Mouse (Mus musculus) C2C12 (cell line): ENCODE measurements around the gene Zbtb11. TPM values are rescaled to one million over a fixed set of nuclear protein-coding genes. Genes with fewer than 3 reads are reported as not detected.
A peak's percentile ranks its signal among the peaks of the same experiment; 100 is the strongest.

Experiments used
- H3K27me3 ChIP-seq: one replicate; pipeline ENCODE4 v1.6.1; 2011; ENCODE audit not compliant: control insufficient read depth, insufficient read depth, insufficient read length
- H3K36me3 ChIP-seq: one replicate; pipeline ENCODE4 v1.6.1; 2011; ENCODE audit not compliant: control insufficient read depth, insufficient read depth
- H3K4me3 ChIP-seq: one replicate; pipeline ENCODE4 v1.5.1; 2011; ENCODE audit warnings: mild to moderate bottlenecking, control low read depth; ENCODE audit not compliant: poor library complexity, insufficient read depth, severe bottlenecking
- H3K79me2 ChIP-seq: one replicate; pipeline ENCODE4 v1.6.1; 2011; ENCODE audit not compliant: control insufficient read depth, insufficient read depth
- H3K79me3 ChIP-seq: one replicate; pipeline ENCODE4 v1.6.1; 2011; ENCODE audit warnings: low read depth, control low read depth
- H3ac ChIP-seq: one replicate; pipeline ENCODE3; 2011; ENCODE audit warnings: low read depth; ENCODE audit not compliant: control insufficient read depth, insufficient read length
- CEBPB ChIP-seq: IDR thresholded peaks from one replicate; pipeline ENCODE4 v1.6.1; 2011; ENCODE audit warnings: low read depth, mild to moderate bottlenecking, control low read depth, moderate library complexity
- CTCF ChIP-seq: IDR thresholded peaks from one replicate; pipeline ENCODE4 v1.5.1; 2011; ENCODE audit not compliant: control insufficient read depth, insufficient read depth, insufficient read length
- FOSL1 ChIP-seq: IDR thresholded peaks from one replicate; pipeline ENCODE4 v1.8.0; 2011; ENCODE audit warnings: mild to moderate bottlenecking, low read length; ENCODE audit not compliant: poor library complexity, insufficient read depth, severe bottlenecking
- MAX ChIP-seq: IDR thresholded peaks from one replicate; pipeline ENCODE4 v1.6.1; 2011; ENCODE audit warnings: mild to moderate bottlenecking, control low read depth
- MYOD1 ChIP-seq: IDR thresholded peaks from one replicate; pipeline ENCODE4 v1.6.1; 2011; ENCODE audit warnings: low read depth; ENCODE audit not compliant: control insufficient read depth, insufficient read length
- MYOG ChIP-seq: IDR thresholded peaks from one replicate; pipeline ENCODE4 v1.6.1; 2011; ENCODE audit not compliant: control insufficient read depth, insufficient read length; ENCODE audit errors: extremely low read depth
- USF1 ChIP-seq: IDR thresholded peaks from one replicate; pipeline ENCODE4 v1.6.1; 2011; ENCODE audit warnings: low read depth, mild to moderate bottlenecking, control low read depth, moderate library complexity
- polyA plus RNA-seq: library from polyadenylated mRNA; unstranded; fragments of >200 nt; fragmentation: generic; extraction: Trizol; gene quantifications from one replicate; pipeline ENCODE4 v1.2.1, GENCODE M21; 2012; ENCODE audit warnings: missing spikeins

Gene Zbtb11
- polyA plus RNA-seq, 1 experiment, result 3.6 TPM

- H3K27me3 ChIP-seq, result no peaks in the 10 kb centered on the region
- H3K79me2 ChIP-seq, result peaks cover 5% of the 10 kb centered on the region
- peaks cover 57% of the 10 kb centered on the region for H3K36me3 ChIP-seq
- no peak overlapping the region for H3ac ChIP-seq
- H3K4me3 ChIP-seq, result no peak overlapping the region
- TF ChIP-seq CTCF (no peak), MYOG (no peak)
- H3K79me3 ChIP-seq, result peaks cover 3% of the 10 kb centered on the region
These were observed 35.2 kb downstream of the Zbtb11 start for GRCm38 (mm10) chr16:56008862-56009261.

DNA sequence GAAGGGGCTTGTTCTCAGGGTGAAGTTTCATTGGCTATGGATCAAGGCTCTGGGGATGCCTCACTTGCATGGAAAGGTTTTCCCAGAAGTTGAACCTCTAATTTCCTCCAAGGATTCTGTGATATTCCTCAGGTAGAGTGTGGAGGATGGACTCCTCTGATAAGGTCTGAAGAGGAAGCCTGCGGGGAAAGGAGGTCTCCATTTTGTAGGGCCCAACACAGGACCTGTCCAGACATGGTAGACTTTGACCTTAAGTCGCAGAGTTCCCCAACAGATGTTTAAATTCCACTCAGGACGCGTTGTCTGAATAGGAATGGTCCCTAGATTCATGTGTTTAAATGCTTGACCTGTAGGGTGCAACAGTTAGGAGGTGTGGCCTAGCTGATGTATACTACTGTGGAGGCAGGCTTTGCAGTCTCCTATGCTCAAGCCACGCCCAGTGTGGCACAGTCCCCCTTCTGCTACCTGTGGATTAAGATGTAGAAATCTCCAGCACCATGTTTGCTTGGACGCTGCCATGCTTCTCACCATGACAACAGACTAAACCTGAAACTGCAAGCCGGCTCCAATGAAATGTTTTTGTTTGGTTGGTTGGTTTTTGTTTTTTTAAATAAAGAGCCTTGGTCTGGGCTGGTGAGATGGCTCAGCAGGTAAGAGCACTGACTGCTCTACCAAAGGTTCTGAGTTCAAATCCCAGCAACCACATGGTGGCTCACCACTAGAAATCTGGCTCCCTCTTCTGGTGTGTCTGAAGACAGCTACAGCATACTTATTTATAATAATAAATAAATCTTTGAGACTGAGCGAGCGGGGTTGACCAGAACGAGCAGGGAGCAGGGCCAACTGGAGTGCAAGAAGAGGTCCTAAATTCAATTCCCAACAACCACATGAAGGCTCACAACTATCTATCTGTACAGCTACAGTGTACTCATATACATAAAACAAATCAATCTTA, 39.4 kb downstream of the Zbtb11 start:
- Histone ChIP-seq H3K79me3 (peaks cover 3% of the 10 kb centered on the region), H3K79me2 (peaks cover 5% of the 10 kb centered on the region), H3ac (no peak overlapping the region), H3K27me3 (no peaks in the 10 kb centered on the region), H3K36me3 (peaks cover 42% of the 10 kb centered on the region), H3K4me3 (no peak overlapping the region)
- TF ChIP-seq FOSL1, result no peak
- no peak for TF ChIP-seq MYOG
- TF ChIP-seq CEBPB, result no peak

DNA sequence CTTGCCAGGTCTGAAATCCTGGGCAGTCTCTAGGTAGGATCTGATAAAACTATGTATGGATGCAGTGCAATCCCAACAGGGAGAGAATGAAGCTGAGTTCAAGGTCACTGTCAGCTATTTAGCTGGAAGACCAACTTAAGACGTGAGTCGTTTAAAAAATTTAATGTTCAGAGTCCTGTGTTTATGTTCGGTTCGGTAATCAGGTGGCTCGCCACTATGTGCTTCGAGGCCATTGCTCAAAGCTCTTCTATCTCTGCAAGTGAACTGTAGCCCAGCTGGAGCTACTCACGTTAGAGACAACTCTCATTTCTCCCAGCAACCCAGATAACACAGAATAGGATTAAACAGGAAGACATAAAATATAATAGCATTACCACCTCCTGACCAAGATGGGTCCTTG, 40.4 kb downstream of the Zbtb11 start:
- Histone ChIP-seq H3K4me3 (no peak overlapping the region), H3K79me2 (peaks cover 8% of the 10 kb centered on the region), H3K27me3 (no peaks in the 10 kb centered on the region), H3K79me3 (peaks cover 2% of the 10 kb centered on the region), H3K36me3 (peaks cover 53% of the 10 kb centered on the region), H3ac (no peak overlapping the region)
- no peak for TF ChIP-seq MYOD1
- TF ChIP-seq FOSL1, result no peak
- no peak for TF ChIP-seq MYOG
- no peak for TF ChIP-seq CEBPB
- no peak for TF ChIP-seq CTCF
- TF ChIP-seq MAX, result no peak
- TF ChIP-seq USF1, result no peak

- Histone ChIP-seq H3K36me3 (peaks cover 76% of the 10 kb centered on the region), H3K79me3 (peaks cover 41% of the 10 kb centered on the region), H3ac (no peak overlapping the region), H3K79me2 (peaks cover 62% of the 10 kb centered on the region), H3K4me3 (no peak overlapping the region), H3K27me3 (no peaks in the 10 kb centered on the region)
- TF ChIP-seq CTCF, result no peak
- no peak for TF ChIP-seq USF1
- no peak for TF ChIP-seq MYOG
- no peak for TF ChIP-seq MAX
- TF ChIP-seq MYOD1, result no peak
- TF ChIP-seq CEBPB, result no peak
- no peak for TF ChIP-seq FOSL1
These were observed 46.0 kb downstream of the Zbtb11 start for GRCm38 (mm10) chr16:56019660-56020059.

- Histone ChIP-seq H3K27me3 (no peaks in the 10 kb centered on the region), H3K4me3 (peak overlapping the region; percentile 87), H3K36me3 (peaks cover 49% of the 10 kb centered on the region), H3ac (peak overlapping the region; percentile 2), H3K79me3 (peaks cover 72% of the 10 kb centered on the region), H3K79me2 (peaks cover 79% of the 10 kb centered on the region)
- TF ChIP-seq MYOD1 (no peak), CEBPB (no peak), CTCF (no peak), FOSL1 (no peak), USF1 (no peak), MYOG (no peak), MAX (no peak)
These were observed 54.4 kb downstream of the Zbtb11 start for GRCm38 (mm10) chr16:56027854-56028629.
